Mouse (Mus musculus) midbrain, embryonic 10.5 days (tissue): Measurements from ENCODE around the gene Rps11. TPM values are rescaled to one million over a fixed set of nuclear protein-coding genes. Genes with fewer than 3 reads are reported as not detected.
"Not testable (repeated sequence)": the region's sequence is repeated elsewhere in the genome, so short reads cannot be mapped to it uniquely, and the experiment has no call there.

Experiments
- DNase-seq: peaks from one replicate; pipeline ENCODE4 v3.0.0-alpha.2; 2017; ENCODE audit warnings: low spot score
- H3K27ac ChIP-seq: fragments of 300-500 bp; sonication (generic); replicated peaks from 2 replicates; pipeline ENCODE4 v1.5.1; 2016; ENCODE audit warnings: mild to moderate bottlenecking
- H3K27me3 ChIP-seq: fragments of 300-500 bp; sonication (generic); 2 replicates; pipeline ENCODE4 v1.6.1; 2016; ENCODE audit warnings: low read depth, mild to moderate bottlenecking; ENCODE audit not compliant: poor library complexity, severe bottlenecking
- H3K36me3 ChIP-seq: fragments of 300-500 bp; sonication (generic); 2 replicates; pipeline ENCODE4 v1.6.1; 2016; ENCODE audit warnings: mild to moderate bottlenecking, moderate library complexity
- H3K4me1 ChIP-seq: fragments of 300-500 bp; sonication (generic); 2 replicates; pipeline ENCODE4 v1.6.1; 2016
- H3K4me3 ChIP-seq: fragments of 300-500 bp; sonication (generic); 2 replicates; pipeline ENCODE4 v1.5.1; 2016; ENCODE audit warnings: mild to moderate bottlenecking, moderate library complexity
- H3K9me3 ChIP-seq: fragments of 300-500 bp; sonication (generic); replicated peaks from 2 replicates; pipeline ENCODE4 v1.6.1; 2016; ENCODE audit warnings: mild to moderate bottlenecking
- WGBS: fragments of 180-500 bp; shearing (Covaris S2); methylation state at CpG from one replicate; pipeline ENCODE4 v1.1.7; 2016; 5-methylcytosine and 5-hydroxymethylcytosine counted together
- polyA plus RNA-seq: library from polyadenylated mRNA; unstranded; fragments of >200 nt; fragmentation: Nextera tagmentation; extraction: Ambion mirVana; gene quantifications from 2 replicates; pipeline ENCODE4 v1.2.1, GENCODE M21; 2016

Rps11 gene
- polyA plus RNA-seq, 1 experiment from 2014 or later: 1,787 TPM

DNA sequence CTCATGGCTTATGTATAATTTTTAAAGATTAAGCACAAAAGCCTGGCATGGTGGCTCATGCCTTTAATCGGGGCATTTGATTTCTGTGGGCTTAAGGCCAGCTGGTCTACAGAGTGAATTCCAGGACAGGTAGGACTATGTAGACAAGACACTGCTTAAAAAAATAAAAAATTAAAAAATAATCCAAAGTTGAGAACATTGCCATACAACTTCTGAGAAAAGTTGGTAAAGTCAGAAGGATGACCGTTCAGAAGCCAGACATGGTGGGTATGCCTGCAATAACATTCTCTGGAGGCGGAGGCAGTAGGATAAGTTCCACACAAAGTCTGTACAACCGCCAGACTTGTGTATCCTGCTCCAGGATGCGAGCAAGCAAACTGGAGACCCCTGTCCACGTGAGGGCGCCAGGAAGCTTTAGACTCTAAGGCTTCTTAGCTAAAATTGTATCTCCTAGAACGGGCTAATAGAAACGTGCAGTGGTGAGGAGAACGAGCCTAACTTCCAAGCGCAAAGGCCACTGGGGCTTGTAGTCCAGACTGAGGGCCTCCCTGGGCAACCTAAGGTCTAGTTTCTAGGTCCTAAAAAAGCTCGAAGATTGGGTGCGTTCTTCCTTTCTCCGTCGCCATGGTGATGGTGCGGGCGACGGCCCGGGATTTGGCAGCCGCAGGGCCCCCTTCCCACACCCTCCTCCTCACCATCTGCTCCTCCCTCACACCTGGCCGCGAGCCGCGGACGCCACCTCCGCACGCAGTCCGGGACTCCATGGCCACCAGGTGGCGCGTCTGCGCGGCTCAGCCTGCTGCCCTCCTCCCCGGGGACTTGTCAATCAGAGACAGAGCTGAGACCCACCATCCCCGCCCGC lies 37.6 kb upstream of the Rps11 start:
- Histone ChIP-seq H3K36me3 (peaks cover 40% of the 10 kb centered on the region), H3K4me1 (peaks cover 21% of the 10 kb centered on the region), H3K4me3 (peak overlapping the region; percentile 55), H3K27me3 (peaks cover 47% of the 10 kb centered on the region), H3K27ac (peak overlapping the region; percentile 72; the same call in 1 of the 2 replicates), H3K9me3 (no peaks in the 10 kb centered on the region)
- WGBS: 5% methylated on average over 35 of the region's 35 CpGs
- DNase-seq: peak; percentile 89

DNA sequence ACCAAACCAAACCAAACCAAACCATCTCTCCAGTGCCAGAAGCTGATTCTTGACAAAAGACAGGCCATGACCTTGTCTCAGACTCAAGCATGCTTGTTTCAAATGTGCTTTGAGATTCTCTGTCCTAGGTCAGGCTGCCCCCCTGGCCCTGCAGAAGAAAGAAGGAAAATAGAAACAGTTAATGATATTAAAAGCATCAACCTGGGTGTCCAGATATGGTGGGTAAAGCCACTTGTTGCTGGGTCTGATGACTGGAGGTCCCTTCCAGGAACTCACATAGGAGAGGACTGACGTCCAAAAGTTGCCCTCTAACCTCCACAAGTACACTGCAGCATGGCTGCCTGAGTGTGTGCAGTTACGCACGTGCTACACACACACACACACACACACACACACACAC lies 36.6 kb upstream of the Rps11 start:
- H3K27ac ChIP-seq: no peak overlapping the region
- peaks cover 21% of the 10 kb centered on the region for H3K4me1 ChIP-seq
- peaks cover 46% of the 10 kb centered on the region for H3K36me3 ChIP-seq
- no peaks in the 10 kb centered on the region for H3K9me3 ChIP-seq
- peaks cover 37% of the 10 kb centered on the region for H3K27me3 ChIP-seq
- DNase-seq: no peak
- H3K4me3 ChIP-seq: no peak overlapping the region
- 97% methylated on average over 3 of the region's 3 CpGs for WGBS

DNA sequence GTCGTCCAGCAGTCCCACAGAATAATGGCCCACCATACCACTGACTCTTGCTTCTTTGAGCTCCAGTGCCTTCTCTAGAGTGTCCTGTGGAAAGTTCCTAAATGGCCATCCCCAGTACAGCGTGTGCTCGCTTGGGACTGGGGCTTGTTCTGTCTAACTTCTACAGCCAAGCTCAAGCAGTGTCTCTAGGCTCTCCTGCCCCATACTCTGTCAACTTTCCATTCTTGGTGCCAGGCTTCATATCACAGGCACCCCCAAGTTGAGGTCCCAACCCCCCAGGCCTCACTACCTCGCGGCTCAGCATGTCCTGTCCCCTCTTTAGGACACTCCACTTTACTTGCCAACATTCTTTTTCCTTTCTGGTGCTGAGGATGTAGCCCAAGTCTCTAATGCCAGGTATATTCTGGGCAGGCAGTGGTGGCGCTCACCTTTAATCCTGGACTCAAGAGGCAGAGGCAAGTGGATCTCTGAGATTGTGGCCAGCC lies 36.1 kb upstream of the Rps11 start:
- H3K36me3 ChIP-seq: peaks cover 46% of the 10 kb centered on the region
- no peak overlapping the region for H3K27ac ChIP-seq
- 92% methylated on average over 6 of the region's 6 CpGs for WGBS
- no peak for DNase-seq
- H3K4me1 ChIP-seq: peaks cover 25% of the 10 kb centered on the region
- H3K27me3 ChIP-seq: peaks cover 32% of the 10 kb centered on the region
- no peaks in the 10 kb centered on the region for H3K9me3 ChIP-seq
- no peak overlapping the region for H3K4me3 ChIP-seq

DNA sequence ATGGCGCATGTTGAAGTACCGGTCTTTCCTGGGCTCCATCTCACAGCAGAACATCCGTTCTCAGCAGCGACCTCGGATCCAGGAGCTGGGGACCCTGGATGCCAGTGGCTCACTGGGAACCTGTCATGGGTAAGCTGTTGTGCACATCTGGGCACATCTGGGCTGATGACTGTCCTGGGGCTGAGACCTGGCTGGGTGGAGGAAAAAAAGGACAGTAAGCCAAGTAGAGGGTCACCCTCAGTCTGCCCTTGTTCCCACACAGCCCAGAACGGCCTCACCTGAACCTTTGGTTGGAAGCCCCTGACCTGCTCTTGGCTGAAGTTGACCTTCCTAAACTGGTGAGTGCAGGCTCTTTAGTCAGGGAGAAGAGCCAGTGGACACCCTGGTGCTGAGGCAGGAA lies 34.8 kb upstream of the Rps11 start:
- peaks cover 18% of the 10 kb centered on the region for H3K27me3 ChIP-seq
- no peak overlapping the region for H3K27ac ChIP-seq
- H3K4me3 ChIP-seq: no peak overlapping the region
- H3K36me3 ChIP-seq: peaks cover 46% of the 10 kb centered on the region
- 94% methylated on average over 6 of the region's 6 CpGs for WGBS
- peaks cover 26% of the 10 kb centered on the region for H3K4me1 ChIP-seq
- no peak for DNase-seq
- H3K9me3 ChIP-seq: no peaks in the 10 kb centered on the region

DNA sequence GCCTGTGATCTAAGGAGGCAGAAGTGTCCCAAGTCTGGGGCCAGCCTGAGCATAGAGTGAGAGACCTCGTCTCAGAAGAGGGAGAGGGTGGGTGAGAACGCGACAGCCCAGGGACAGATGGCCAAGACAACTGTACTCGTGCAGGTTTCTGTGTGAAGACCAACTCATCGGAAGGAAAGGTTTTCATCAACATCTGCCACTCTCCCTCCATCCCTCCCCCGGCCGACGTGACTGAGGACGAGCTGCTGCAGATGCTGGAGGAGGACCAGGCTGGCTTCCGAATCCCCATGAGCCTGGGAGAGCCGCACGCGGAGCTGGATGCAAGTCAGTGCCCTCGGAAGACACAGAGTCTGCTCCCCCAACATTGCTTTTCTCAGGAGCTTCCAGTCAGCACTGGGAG lies 33.2 kb upstream of the Rps11 start:
- 89% methylated on average over 14 of the region's 14 CpGs for WGBS
- no peak overlapping the region for H3K4me3 ChIP-seq
- peaks cover 3% of the 10 kb centered on the region for H3K27me3 ChIP-seq
- H3K27ac ChIP-seq: no peak overlapping the region
- no peaks in the 10 kb centered on the region for H3K9me3 ChIP-seq
- H3K36me3 ChIP-seq: peaks cover 46% of the 10 kb centered on the region
- H3K4me1 ChIP-seq: peaks cover 23% of the 10 kb centered on the region
- no peak for DNase-seq

DNA sequence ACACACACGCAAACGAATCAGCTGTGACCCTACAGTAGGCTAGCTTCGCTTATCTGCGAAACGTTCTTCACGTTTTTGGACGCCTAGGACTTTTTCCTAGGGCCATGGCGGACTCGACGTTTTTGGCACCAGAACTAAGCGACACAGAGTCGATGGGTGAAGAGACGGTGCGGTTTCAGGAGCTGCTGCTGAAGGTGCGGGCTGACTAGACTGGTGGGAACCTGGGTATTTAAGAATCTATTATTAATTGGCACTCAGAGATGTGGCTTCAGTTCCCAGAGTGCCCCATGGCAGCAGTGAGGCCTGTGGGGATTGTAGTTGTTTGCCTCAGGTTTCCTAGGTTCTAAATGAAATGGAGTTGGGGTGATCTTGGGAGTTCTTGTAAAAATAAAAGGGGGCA lies 32.0 kb upstream of the Rps11 start:
- no peak for DNase-seq
- Histone ChIP-seq H3K9me3 (no peaks in the 10 kb centered on the region), H3K36me3 (peaks cover 46% of the 10 kb centered on the region), H3K27ac (no peak overlapping the region), H3K27me3 (no peaks in the 10 kb centered on the region), H3K4me1 (peaks cover 18% of the 10 kb centered on the region), H3K4me3 (no peak overlapping the region)
- WGBS: 94% methylated on average over 15 of the region's 15 CpGs

DNA sequence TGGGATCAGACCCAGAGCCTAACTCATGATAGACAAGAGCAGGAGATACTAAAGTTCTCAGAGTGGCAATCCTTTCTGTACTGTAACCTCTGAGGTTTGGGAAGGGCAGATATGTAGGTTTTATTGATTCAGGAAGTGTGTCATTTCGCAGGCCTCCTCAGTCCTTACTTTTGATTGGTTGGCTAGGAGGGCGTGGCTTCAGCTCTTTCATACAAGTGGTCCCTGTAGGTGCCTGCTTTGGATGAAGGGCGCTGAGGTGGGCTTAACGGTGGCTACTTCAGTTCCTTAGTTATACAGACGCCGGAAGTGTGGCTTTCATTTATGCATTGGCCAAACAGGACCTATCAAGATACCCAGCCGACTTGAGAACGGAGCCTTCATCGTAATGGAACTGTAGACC lies 31.4 kb upstream of the Rps11 start:
- Histone ChIP-seq H3K4me3 (0 out of 2 replicates have a peak overlapping the region, but pooled peaks have one; percentile 75), H3K4me1 (peaks cover 24% of the 10 kb centered on the region), H3K27ac (no peak overlapping the region), H3K27me3 (no peaks in the 10 kb centered on the region), H3K9me3 (no peaks in the 10 kb centered on the region), H3K36me3 (peaks cover 41% of the 10 kb centered on the region)
- WGBS: 89% methylated on average over 9 of the region's 9 CpGs
- DNase-seq: no peak

DNA sequence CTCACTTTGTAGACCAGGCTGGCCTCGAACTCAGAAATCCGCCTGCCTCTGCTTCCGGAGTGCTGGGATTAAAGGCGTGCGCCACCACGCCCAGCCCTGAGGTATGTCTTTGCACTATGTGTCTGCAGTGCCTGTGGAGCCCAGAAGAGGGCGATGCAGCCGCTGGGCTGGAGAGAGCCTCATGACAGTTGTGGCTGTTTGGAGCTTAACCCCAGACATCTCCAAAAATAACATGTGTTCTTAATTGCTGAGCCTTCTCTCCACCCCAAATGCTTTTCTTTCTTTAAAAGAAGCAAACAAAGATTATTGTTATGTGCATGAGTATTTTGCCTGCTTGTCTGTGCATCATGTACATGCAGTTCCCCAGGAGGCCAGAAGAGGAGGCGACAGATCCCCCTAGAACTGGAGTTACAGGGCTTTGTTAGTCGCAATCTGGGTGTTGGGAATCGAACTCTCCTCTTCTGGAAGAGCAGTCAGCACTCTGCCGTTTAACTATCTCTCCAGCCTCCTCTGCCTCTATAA lies 30.8 kb upstream of the Rps11 start:
- H3K4me1 ChIP-seq: peaks cover 29% of the 10 kb centered on the region
- DNase-seq: peak; percentile 46
- WGBS: 83% methylated on average over 12 of the region's 12 CpGs
- no peaks in the 10 kb centered on the region for H3K27me3 ChIP-seq
- no peaks in the 10 kb centered on the region for H3K9me3 ChIP-seq
- H3K4me3 ChIP-seq: peak overlapping the region; percentile 75
- H3K27ac ChIP-seq: peak overlapping the region; percentile 98
- H3K36me3 ChIP-seq: peaks cover 35% of the 10 kb centered on the region

DNA sequence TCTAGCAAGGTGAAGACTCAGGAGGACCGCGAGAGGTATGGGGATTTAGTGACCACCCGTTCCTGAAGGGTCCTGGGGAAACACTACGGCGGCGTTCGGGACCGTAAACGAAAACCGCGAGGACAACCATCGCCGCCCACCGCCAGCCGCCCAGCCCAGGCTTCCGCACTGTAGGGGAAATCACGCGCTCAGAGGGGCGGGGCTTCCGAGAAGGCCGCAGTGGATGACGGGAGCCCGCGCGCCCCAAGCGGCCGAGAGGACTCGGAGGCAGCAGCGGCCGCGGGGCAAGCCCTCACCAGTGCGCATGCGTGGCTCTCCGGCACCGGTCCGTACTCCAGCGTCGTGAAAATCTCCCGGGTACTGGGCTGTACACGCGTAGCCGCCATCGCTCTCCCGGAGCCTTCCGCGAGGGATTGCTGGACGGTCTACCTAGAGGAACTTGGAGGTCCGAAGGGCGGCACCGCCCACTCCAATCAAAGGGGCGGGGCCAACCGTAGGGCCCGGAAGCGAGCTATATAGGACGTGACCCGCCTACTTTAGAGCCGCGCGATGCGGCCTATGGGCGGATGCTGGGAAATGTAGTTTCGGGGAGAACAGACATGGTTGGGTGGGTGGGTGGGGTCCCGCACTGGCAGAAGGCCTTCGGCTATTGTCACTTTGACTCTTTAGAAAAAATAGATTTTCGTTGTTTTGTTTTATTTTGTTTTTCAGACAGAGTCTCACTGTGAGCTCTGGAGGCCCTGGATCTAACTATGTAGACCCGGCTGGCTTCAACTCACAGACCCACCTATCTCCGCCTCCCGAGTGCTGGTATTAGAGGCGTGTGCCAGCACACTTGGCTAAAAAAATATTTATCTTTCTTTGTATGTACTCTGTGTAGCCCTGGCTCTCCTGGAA lies 30.1 kb upstream of the Rps11 start, which contains the start of the genes Pih1d1 and Aldh16a1:
Gene Pih1d1, plus strand, starts transcription at position 208 of the 897 bp plus-strand sequence.
Gene Aldh16a1, minus strand, starts transcription at position 489 of the 897 bp plus-strand sequence.
- Histone ChIP-seq H3K27ac (peak within 1 kb of the TSS; percentile 98), H3K4me3 (peak within 1 kb of the TSS; percentile 75), H3K27me3 (no peaks in the 10 kb centered on the region), H3K9me3 (no peaks in the 10 kb centered on the region), H3K4me1 (peaks cover 36% of the 10 kb centered on the region), H3K36me3 (peaks cover 28% of the 10 kb centered on the region)
- 5% methylated on average over 69 of the region's 69 CpGs for WGBS
- DNase-seq: peak; percentile 96

DNA sequence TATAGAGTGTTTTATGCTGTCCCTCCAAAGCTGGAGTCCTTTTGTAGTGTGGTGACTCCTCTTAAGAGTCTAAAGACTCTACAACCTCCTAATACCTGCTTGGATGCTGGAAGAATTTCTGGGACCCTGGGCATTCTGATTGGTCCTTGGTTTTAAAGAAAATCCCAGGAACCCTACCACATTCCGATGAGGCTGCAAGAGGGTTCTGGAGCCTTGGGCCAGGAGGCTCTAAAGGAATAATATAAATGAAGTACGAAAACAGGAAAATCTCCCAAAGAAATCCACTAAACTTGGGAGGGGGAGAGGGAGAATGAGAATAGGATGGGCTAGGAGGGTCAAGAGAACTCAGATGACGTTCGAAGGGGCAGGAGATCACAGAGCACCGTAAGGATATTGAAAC lies 29.3 kb upstream of the Rps11 start:
- Histone ChIP-seq H3K27ac (peak overlapping the region; percentile 98), H3K4me1 (peaks cover 41% of the 10 kb centered on the region), H3K9me3 (no peaks in the 10 kb centered on the region), H3K4me3 (peak overlapping the region; percentile 75), H3K27me3 (no peaks in the 10 kb centered on the region), H3K36me3 (peaks cover 21% of the 10 kb centered on the region)
- 5% methylated on average over 5 of the region's 5 CpGs for WGBS
- DNase-seq: no peak

DNA sequence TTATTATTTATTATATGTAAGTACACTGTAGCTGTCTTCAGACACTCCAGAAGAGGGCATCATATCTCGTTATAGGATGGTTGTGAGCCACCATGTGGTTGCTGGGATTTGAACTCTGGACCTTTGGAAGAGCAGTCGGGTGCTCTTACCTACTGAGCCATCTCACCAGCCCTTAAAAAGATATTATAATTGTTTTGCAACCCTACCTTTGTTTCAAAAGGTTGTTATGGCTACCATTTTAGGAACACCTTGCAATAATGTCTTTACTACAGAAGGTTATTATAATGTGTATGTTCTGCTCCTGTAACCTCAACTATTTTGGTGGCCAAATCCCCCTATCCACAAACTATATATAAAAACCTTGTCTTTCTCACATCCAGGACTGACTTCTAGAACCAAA lies 28.8 kb upstream of the Rps11 start:
- peak overlapping the region; percentile 75 for H3K4me3 ChIP-seq
- WGBS: 94% methylated on average over 2 of the region's 2 CpGs

DNA sequence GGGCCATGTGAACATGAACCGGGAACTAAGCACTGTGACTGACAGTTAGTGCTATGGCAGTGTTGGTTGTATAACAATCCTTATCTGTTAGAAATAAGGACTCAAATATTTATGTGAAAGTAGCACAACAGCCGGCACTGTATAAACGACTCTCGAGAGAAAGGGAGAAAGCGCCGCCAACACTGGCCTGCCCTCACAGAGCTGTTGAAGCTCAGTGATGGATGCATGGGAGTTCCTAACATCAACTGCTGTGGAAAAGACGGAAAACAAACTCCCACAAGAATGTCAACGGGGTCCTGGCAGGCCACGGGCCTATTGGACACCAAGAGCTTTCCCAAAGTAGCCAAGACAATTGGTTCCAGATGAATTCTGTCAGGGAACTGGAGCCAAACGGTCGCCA lies 27.1 kb upstream of the Rps11 start:
- Histone ChIP-seq H3K4me1 (peaks cover 41% of the 10 kb centered on the region), H3K9me3 (no peaks in the 10 kb centered on the region), H3K27ac (no peak overlapping the region), H3K36me3 (peaks cover 23% of the 10 kb centered on the region), H3K27me3 (no peaks in the 10 kb centered on the region), H3K4me3 (no peak overlapping the region)
- DNase-seq: no peak
- WGBS: 76% methylated on average over 11 of the region's 11 CpGs

More for the DNA sequence above, 28.8 kb upstream of the Rps11 start:
- not testable (repeated sequence) for DNase-seq, H3K27ac ChIP-seq, H3K9me3 ChIP-seq, H3K27me3 ChIP-seq
- Histone ChIP-seq H3K36me3 (peaks cover 20% of the 10 kb centered on the region), H3K4me1 (peaks cover 41% of the 10 kb centered on the region)
